Mouse (Mus musculus) layer of hippocampus, adult 9-11 months (tissue): ENCODE measurements around the gene Xrra1.
A peak's percentile ranks its signal among the peaks of the same experiment; 100 is the strongest.
"Not testable (repeated sequence)": the region's sequence is repeated elsewhere in the genome, so short reads cannot be mapped to it uniquely, and the experiment has no call there.

ENCODE experiments used
- DNase-seq: peaks from one replicate; pipeline ENCODE4 v3.0.0; 2022

Xrra1 gene

DNA sequence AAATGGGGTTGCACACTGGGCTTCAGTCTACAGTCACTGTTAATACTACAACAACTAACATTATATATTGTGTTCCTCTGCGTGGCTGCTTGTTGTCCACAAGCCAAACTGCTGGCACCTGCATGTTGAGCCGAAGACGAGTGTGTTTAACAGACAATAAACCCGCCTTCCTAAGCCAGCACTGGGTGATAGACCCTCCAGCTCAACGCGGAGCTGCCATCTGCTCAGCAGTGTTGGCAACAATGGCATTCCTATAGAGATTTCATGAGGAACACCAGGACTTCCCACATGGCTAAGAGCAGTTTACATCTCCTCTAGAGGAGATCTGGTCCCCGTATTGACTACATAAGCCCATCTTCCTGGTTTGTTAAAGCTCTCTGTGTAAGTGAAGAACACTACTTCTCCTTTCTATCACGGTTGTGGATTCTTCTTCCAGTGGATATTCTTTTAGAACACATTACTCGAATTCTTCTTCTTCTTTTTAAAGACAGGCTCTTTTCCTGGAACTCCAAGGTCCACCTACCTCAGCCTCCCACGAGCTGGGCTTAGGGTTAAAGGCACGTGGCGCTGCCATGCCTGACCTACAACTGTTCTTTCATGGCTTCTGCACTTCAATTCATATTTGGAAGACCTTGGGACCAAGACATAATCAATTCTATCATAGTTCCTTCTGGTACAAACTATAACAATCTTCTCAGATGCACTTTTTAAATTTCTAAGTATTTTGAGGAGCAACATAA, 98.5 kb downstream of the Xrra1 start:
- DNase-seq = no peak

DNA sequence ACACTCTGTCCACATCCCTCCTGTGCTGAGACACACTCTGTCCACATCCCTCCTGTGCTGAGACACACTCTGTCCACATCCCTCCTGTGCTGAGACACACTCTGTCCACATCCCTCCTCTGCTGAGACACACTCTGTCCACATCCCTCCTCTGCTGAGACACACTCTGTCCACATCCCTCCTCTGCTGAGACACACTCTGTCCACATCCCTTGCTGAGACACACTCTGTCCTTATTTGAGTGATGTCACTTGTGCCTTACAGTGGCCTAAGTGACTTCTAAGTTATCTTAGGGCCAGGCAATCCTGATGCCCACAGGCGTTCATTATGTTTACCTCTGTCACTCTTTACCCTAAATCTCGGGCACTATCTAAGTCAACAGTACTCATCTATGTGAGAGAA, 101.7 kb downstream of the Xrra1 start:
- DNase-seq = not testable (repeated sequence)

DNA sequence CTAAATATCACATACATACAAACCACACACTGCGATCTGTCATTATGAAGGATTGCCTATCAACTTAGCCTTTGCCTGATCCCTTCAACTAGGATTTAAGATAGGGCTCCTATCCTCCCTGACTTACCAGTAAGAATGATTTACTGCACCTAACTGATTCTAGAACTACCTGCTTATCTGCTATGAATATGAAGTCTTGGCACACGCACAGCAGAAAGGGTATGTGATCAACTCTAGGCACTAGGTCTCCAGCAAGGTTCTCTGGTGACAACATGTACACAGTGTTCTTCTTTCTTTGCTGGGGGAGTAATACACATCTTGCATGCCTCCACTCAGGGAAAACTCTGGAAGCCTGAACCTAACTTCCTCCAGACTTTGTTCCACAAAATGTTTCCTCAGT, 102.6 kb downstream of the Xrra1 start:
- DNase-seq = no peak

DNA sequence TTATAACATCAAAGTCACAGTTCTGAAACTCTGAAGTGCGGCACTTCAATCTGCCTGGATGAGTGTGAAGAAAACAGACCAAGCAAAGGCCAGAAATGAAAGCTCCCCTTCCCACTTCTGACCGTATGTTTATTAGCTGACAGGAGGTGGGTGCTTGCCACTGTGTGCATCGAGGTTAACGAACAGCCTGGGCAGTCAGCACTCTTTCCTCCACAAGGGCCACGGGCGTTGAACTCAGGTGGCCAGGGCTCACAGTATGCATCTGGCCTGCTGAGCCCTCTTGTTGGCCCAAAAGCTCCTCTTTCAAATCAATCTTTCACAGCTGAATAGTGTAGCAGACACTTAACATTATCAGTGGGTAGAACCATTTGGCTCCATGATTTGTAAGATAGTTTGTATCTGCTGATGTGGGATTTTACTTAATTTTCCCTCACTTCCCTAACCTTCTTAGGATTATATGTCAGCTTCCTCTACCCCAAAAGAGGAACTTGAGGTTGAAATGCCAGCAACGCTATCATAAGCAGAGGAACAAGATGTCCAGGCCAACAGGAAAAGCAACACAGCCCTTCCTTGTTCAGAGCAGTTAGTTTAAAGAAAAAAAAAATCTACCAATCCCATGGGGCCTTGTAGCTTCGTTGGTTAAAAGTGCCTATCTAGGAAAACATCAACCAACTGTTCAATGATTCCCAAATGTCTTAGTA, 103.8 kb downstream of the Xrra1 start:
- no peak for DNase-seq

DNA sequence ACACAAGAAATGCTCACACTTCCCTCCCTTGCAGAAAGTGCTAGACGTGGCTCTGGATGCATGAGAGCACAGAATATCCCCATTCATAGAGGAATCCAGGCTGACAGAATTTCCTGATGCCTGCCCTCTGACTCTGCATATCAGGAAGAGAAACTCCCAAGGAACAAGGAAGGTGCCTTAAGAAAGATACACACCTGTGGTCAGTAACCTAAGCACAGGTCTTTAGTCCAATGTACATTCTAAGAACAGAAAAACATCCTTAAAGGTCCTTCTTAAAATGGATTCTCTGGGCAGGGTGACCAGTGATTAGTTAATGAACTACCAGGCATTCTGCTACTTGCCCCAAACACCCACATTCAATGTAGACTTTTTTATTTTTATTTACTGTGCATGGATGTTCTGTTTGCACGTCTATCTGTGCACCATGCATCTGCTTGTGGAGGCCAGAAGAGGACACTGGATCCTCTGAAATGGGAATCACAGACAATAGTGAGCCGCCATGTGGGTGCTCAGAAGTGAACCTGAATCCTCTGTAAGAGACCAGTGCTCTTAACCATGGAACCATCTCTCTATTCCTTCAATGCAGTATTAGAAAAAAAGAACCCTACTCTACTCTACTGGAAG, 104.4 kb downstream of the Xrra1 start:
- no peak for DNase-seq

DNA sequence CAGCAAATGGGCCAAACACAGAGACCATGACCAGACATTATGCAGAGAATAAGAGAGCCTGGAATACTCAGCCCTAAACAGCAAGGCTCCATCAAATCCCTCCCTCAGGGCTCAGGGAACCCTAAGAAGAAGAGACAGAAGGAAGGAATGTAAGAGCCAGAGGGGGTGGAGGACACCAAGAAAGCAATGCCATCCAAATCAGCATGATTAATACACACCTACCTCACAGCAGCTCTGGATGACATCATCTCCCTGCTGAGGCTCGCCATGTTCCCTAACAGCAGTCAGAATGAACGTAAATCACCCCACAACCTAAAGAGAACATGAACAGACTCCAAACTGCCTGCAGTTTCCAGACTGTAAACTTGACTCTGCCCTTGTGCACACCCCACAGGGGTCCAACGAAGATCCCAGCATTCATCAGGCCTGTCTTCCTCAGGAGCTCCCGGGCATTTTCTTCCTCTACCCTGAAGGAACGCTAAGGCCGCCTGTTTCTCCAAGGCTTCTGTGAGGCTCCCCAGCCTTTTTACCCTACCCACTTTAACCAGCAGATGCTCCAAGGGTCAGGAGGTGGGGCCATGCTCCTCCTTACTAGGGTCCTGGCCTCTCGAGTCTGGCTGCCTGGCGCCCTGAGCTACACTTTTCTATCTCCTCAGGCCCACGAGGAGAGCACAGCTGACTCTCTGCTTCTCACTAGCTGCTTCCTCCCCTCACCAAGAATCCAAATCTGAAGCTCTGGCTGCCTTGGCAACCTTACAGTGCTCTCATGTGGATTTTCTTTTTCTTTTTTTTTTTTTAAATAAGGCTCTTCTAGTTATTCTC, 106.3 kb downstream of the Xrra1 start:
- peak; percentile 74 for DNase-seq

DNA sequence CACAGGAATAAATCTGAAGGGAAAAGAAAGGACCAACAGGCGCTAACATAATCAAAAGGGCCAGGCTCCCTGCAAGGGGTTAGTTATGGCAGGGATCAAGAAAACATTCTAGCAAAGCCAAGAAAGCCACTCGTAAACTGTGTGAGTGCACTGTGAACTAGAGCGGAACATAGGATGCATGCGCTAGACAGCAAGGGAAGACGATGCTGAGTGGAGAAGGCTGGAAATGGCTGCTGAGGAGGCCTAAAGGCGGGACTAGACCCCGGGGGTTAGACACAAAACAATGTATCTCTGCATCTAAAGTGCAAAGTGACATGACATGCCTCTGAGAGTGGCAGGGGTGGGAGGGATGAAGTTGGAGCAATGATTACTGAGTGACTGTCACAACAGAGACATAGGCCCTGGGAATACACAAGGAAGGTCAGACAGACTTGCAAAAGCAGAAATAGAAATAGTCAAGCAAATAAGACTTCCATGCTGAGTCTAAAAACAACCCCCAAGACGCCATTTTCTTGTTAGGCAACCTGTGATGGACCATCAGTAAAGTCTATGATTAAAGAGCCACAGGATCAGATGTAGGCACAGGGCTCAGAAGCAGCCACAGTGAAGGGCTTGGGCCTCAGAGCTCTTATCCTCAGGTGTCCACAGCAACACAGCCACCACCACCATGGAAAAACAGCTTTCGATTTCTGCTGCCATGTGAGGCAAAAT, 107.2 kb downstream of the Xrra1 start:
- no peak for DNase-seq
